Mouse (Mus musculus) forebrain, embryonic 10.5 days (tissue): ENCODE results near the gene Ggn. TPM values are rescaled to one million over a fixed set of nuclear protein-coding genes. Genes with fewer than 3 reads are reported as not detected.
A peak's percentile ranks its signal among the peaks of the same experiment; 100 is the strongest.
"Not testable (repeated sequence)": the region's sequence is repeated elsewhere in the genome, so short reads cannot be mapped to it uniquely, and the experiment has no call there.

Source experiments
- DNase-seq: peaks from one replicate; pipeline ENCODE4 v3.0.0-alpha.2; 2017; ENCODE audit warnings: low spot score; ENCODE audit errors: extremely low spot score
- H3K27ac ChIP-seq: fragments of 300-500 bp; sonication (generic); 2 replicates; pipeline ENCODE4 v1.5.1; 2016; ENCODE audit warnings: mild to moderate bottlenecking
- H3K27me3 ChIP-seq: fragments of 300-500 bp; sonication (generic); 2 replicates; pipeline ENCODE4 v1.6.1; 2016; ENCODE audit warnings: mild to moderate bottlenecking; ENCODE audit not compliant: poor library complexity, severe bottlenecking
- H3K36me3 ChIP-seq: fragments of 300-500 bp; sonication (generic); replicated peaks from 2 replicates; pipeline ENCODE4 v1.6.1; 2016; ENCODE audit warnings: mild to moderate bottlenecking, moderate library complexity
- H3K4me1 ChIP-seq: fragments of 300-500 bp; sonication (generic); 2 replicates; pipeline ENCODE4 v1.6.1; 2016
- H3K4me3 ChIP-seq: fragments of 300-500 bp; sonication (generic); 2 replicates; pipeline ENCODE4 v1.5.1; 2016; ENCODE audit warnings: mild to moderate bottlenecking, moderate library complexity
- H3K9me3 ChIP-seq: fragments of 300-500 bp; sonication (generic); 2 replicates; pipeline ENCODE4 v1.6.1; 2016; ENCODE audit warnings: mild to moderate bottlenecking, moderate library complexity
- WGBS: fragments of 180-500 bp; shearing (Covaris S2); methylation state at CpG from one replicate; pipeline ENCODE4 v1.1.7; 2016; 5-methylcytosine and 5-hydroxymethylcytosine counted together
- polyA plus RNA-seq: library from polyadenylated mRNA; unstranded; fragments of >200 nt; fragmentation: Nextera tagmentation; extraction: Ambion mirVana; gene quantifications from 2 replicates; pipeline ENCODE4 v1.2.1, GENCODE M21; 2016

Ggn gene
- polyA plus RNA-seq, 1 experiment from 2014 or later, result 0.69 TPM

DNA sequence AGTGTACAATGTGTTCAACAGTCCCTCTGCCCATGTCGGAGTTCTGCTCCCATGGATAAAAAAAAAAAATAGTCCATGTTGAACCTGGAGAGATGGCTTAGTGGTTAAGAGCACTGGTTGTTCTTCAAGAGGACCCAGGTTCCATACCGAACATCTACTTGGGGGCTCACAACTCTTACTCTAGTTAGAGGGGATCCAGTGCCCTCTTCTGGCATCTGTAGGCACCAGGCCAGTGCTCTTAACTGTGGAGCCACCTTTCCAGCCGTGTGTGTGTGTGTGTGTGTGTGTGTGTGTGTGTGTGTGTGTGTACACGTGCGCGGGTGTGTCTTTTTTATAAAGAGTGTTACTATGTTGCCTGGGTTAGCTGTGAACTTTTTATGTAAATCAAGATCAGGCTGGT is 32.6 kb downstream of the Ggn start:
- WGBS, result 89% methylated on average over 6 of the region's 6 CpGs

DNA sequence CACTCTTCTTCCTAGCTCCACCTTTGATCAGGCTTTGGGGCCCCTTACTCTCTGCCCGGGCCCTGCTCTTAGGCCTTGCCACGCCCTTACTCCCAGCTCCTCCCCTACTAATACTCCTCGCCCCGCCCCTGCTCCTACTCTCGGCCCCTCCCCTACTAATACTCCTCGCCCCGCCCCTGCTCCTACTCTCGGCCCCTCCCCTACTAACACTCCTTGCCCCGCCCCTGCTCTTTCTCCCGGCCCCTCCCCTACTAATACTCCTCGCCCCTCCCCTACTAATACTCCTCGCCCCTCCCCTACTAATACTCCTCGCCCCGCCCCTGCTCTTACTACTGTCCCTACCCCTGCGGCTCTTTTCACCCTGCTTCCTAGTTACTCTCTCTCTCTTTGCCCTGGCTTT is 41.0 kb downstream of the Ggn start:
- not testable (repeated sequence) for H3K36me3 ChIP-seq, DNase-seq, H3K9me3 ChIP-seq
- peaks cover 26% of the 10 kb centered on the region for H3K4me1 ChIP-seq
- peaks cover 24% of the 10 kb centered on the region for H3K27me3 ChIP-seq
- peak overlapping the region; percentile 49 for H3K4me3 ChIP-seq
- 0 out of 2 replicates have a peak overlapping the region, but pooled peaks have one; percentile 40 for H3K27ac ChIP-seq
- WGBS, result 33% methylated on average over 14 of the region's 15 CpGs

More for the DNA sequence above, 32.6 kb downstream of the Ggn start:
- no peaks in the 10 kb centered on the region for H3K36me3 ChIP-seq
- H3K9me3 ChIP-seq, result no peaks in the 10 kb centered on the region
- no peak overlapping the region for H3K27ac ChIP-seq
- DNase-seq, result no peak
- H3K27me3 ChIP-seq, result no peaks in the 10 kb centered on the region
- no peak overlapping the region for H3K4me3 ChIP-seq
- H3K4me1 ChIP-seq, result no peaks in the 10 kb centered on the region

DNA sequence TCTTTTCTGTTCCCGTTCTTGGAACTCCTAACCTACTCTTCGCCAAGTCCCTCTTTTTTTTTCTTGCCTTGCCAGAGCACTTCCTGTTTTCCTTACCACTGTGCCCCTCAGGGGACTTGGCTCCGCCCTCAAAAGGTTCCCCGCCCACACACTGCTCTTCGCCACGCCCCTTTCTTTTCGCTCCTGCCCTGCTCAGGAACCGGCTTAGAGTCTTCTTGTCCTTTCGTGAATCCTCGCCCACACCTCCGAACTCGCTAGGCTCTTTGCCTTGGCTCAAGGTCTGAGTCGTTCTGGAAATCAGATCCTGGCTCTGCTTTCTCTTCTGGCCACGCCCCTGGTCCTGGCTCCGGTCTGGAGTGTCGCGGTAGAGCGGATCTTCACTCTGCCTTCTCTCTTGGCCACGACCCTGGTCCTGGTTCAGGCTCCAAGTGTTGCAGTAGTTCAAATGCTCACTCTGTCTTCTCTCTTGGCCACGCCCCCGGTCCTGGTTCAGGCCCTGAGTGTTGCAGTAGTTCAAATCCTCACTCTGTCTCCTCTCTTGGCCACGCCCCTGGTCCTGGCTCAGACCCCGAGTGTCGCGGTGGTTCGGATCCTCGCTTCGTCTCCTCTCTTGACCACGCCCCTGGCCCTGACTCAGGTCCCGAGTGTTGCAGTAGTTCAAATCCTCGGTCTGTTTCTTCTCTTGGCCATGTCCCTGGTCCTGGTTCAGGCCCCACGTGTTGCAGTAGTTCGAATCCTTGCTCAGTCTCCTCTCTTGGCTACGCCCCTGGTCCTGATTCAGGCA is 41.6 kb downstream of the Ggn start:
- H3K27ac ChIP-seq, result 0 out of 2 replicates have a peak overlapping the region, but pooled peaks have one; percentile 40
- WGBS, result 5% methylated on average over 34 of the region's 34 CpGs

DNA sequence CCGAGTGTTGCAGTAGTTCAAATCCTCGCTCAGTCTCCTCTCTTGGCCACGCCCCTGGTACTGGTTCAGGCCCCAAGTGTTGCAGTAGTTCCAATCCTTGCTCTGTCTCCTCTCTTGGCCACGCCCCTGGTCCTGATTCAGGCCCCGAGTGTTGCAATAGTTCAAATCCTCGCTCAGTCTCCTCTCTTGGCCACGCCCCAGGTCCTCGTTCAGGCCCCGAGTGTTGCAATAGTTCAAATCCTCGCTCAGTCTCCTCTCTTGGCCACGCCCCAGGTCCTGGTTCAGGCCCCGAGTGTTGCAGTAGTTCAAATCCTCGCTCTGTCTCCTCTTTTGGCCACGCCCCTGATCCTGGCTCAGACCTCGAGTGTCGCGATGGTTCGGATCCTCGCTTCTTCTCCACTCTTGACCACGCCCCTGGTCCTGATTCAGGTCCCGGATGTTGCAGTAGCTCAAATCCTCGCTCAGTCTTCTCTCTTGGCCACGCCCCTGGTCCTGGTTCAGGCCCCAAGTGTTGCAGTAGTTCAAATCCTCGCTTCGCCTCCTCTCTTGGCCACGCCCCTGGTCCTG is 42.3 kb downstream of the Ggn start:
- H3K9me3 ChIP-seq, result peaks cover 12% of the 10 kb centered on the region; the same call in 1 of the 2 replicates
- H3K27me3 ChIP-seq, result peaks cover 24% of the 10 kb centered on the region
- WGBS, result 8% methylated on average over 26 of the region's 26 CpGs
- no peaks in the 10 kb centered on the region for H3K36me3 ChIP-seq
- H3K27ac ChIP-seq, result no peak overlapping the region
- H3K4me3 ChIP-seq, result peak overlapping the region; percentile 49
- H3K4me1 ChIP-seq, result peaks cover 26% of the 10 kb centered on the region
- peak; percentile 21 for DNase-seq

More for the DNA sequence above, 41.6 kb downstream of the Ggn start:
- DNase-seq, result peak; percentile 72
- H3K27me3 ChIP-seq, result peaks cover 24% of the 10 kb centered on the region
- peak overlapping the region; percentile 49 for H3K4me3 ChIP-seq
- H3K4me1 ChIP-seq, result peaks cover 26% of the 10 kb centered on the region
- no peaks in the 10 kb centered on the region for H3K36me3 ChIP-seq
- peaks cover 5% of the 10 kb centered on the region; the same call in 1 of the 2 replicates for H3K9me3 ChIP-seq

DNA sequence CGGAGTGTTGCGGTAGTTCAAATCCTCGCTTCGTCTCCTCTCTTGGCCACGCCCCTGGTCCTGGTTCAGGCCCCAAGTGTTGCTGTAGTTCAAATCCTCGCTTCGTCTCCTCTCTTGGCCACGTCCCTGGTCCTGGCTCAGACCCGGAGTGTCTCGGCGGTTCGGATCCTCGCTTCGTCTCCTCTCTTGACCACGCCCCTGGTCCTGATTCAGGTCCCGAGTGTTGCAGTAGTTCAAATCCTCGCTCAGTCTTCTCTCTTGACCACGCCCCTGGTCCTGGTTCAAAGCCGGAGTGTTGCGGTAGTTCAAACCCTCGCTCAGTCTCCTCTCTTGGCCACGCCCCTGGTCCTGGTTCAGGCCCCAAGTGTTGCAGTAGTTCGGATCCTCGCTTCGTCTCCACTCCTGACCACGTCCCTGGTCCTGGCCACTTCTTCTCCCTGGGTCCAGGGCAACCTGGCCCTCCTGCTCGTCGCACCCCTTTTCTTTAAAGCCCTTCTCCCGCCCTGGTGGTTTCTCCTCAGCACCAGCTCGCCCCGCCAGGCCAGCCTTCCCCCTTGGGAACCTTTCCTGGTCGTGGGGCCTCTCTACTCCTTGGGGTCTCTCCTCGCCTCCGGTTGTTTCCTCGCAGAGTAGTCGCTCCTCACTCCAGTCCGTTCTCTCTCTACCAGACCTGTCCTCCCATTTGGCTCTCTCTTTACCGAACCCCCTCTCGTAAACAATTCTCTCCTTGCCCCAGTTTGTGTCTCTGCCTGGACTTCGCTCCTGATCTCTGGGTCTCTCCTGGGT is 43.0 kb downstream of the Ggn start:
- peaks cover 14% of the 10 kb centered on the region; the same call in 1 of the 2 replicates for H3K9me3 ChIP-seq
- peak overlapping the region; percentile 49 for H3K4me3 ChIP-seq
- peaks cover 26% of the 10 kb centered on the region for H3K4me1 ChIP-seq
- H3K36me3 ChIP-seq, DNase-seq, H3K27ac ChIP-seq: not testable (repeated sequence)
- peaks cover 24% of the 10 kb centered on the region for H3K27me3 ChIP-seq
- WGBS, result 13% methylated on average over 40 of the region's 40 CpGs

DNA sequence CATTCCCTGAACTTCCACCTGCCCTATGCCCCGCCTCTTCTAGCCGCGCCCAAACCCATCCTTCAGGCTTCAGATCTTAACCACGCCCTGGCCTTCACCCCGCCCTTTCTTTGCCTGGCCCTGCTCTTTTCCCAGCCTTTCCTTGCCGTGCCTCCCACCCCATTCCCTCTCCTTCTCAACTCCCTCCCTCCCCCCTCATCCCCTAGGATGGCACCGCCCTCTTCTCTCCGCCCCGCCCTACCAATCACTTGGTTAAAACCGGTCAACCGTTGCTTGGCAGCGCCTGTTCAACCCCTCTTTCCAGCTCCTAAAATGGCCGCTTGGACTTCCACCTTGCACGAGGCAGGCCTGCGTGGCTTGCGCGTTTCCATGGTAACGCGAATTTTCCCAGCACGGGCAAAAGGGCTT is 43.7 kb downstream of the Ggn start, which contains the start of gene Catsperg1:
Gene Catsperg1 (minus strand): TSS at position 361 of the 408 bp plus-strand sequence.
- Histone ChIP-seq H3K36me3 (no peaks in the 10 kb centered on the region), H3K27ac (peak within 1 kb of the TSS; percentile 65), H3K4me3 (peak within 1 kb of the TSS; percentile 49)

DNA sequence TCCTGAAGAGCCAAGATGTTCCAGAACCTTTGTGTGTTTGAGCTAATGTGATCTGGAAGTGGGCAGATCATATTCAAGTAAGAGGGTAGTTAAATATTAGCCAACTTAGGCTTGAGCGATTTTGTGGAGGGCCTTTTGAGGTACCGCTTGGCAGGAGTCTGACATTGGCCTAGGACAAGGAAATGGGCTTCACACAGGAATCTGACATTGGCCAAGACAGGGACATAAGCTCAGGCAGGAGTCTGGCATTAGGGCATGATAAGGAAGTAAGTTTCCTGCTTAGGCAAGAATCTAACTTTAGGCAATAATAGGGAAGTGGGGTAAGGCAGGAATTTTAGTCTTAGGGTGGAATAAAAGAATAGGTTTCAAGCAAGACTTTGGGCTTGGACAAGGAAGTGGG is 44.2 kb downstream of the Ggn start:
- 68% methylated on average over 2 of the region's 2 CpGs for WGBS
- Histone ChIP-seq H3K4me3 (peak overlapping the region; percentile 49; the same call in 1 of the 2 replicates), H3K9me3 (peaks cover 21% of the 10 kb centered on the region; the same call in 1 of the 2 replicates), H3K27ac (no peak overlapping the region), H3K4me1 (peaks cover 26% of the 10 kb centered on the region), H3K27me3 (peaks cover 24% of the 10 kb centered on the region), H3K36me3 (no peaks in the 10 kb centered on the region)
- DNase-seq, result no peak

More for the DNA sequence above, 43.7 kb downstream of the Ggn start, which contains the start of gene Catsperg1:
- Histone ChIP-seq H3K4me1 (peaks cover 26% of the 10 kb centered on the region), H3K9me3 (peaks cover 15% of the 10 kb centered on the region; the same call in 1 of the 2 replicates), H3K27me3 (peaks cover 24% of the 10 kb centered on the region)
- peak; percentile 82 for DNase-seq
- WGBS, result 2% methylated on average over 20 of the region's 20 CpGs

DNA sequence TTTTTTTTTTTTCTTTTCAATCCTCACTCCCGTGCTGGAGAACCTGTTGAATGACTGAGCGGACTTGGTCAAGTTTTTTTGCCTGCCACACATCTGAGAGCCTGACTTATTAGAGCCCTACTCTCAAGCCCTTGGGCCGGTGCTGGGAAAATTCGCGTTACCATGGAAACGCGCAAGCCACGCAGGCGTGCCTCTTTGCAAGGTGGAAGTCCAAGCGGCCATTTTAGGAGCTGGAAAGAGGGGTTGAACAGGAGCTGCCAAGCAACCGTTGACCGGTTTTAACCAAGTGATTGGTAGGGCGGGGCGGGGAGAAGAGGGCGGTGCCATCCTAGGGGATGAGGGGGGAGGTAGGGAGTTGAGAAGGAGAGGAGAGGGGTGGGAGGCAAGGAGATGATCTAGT is 44.8 kb downstream of the Ggn start:
- 44% methylated on average over 15 of the region's 15 CpGs for WGBS
- DNase-seq, result no peak

More for the DNA sequence above, 44.8 kb downstream of the Ggn start:
- Histone ChIP-seq H3K27me3 (peaks cover 24% of the 10 kb centered on the region), H3K4me3 (no peak overlapping the region), H3K36me3 (no peaks in the 10 kb centered on the region), H3K9me3 (peaks cover 27% of the 10 kb centered on the region), H3K27ac (no peak overlapping the region), H3K4me1 (peaks cover 26% of the 10 kb centered on the region)

Other genes starting within 250 kb of the Ggn start
- 235 and 255 TPM in 2 replicates for gene Actn4, start 207.9 kb upstream of the Ggn start, polyA plus RNA-seq
- gene Eif3k, start 188.3 kb upstream of the Ggn start, polyA plus RNA-seq, result 415 and 425 TPM in 2 replicates
- 10.2 and 13.4 TPM in 2 replicates for gene Map4k1, start 188.2 kb upstream of the Ggn start, polyA plus RNA-seq
- 1.0 and 1.2 TPM in 2 replicates for gene Ryr1, start 45.0 kb upstream of the Ggn start, polyA plus RNA-seq
- 0.58 and 0.88 TPM in 2 replicates for gene Rasgrp4, start 35.4 kb upstream of the Ggn start, polyA plus RNA-seq
- gene Fam98c, start 14.0 kb upstream of the Ggn start, polyA plus RNA-seq, result 11.5 and 11.7 TPM in 2 replicates
- 4.4 and 5.4 TPM in 2 replicates for gene Spred3, start 201 bp downstream of the Ggn start, polyA plus RNA-seq
- 290 and 304 TPM in 2 replicates for gene Psmd8, start 10.5 kb downstream of the Ggn start, polyA plus RNA-seq
- gene Catsperg1, start 43.8 kb downstream of the Ggn start, polyA plus RNA-seq, result 0.33 and 0.38 TPM in 2 replicates
- gene Kcnk6, start 62.3 kb downstream of the Ggn start, polyA plus RNA-seq, result 0.64 and 0.79 TPM in 2 replicates
- 103 and 108 TPM in 2 replicates for gene Yif1b, start 68.1 kb downstream of the Ggn start, polyA plus RNA-seq
- gene 2200002D01Rik, start 78.3 kb downstream of the Ggn start, polyA plus RNA-seq, result 2.9 and 4.1 TPM in 2 replicates
- gene Spint2, start 111.7 kb downstream of the Ggn start, polyA plus RNA-seq, result 44.2 and 50.8 TPM in 2 replicates
- 7.4 and 8.7 TPM in 2 replicates for gene Ppp1r14a, start 119.1 kb downstream of the Ggn start, polyA plus RNA-seq
- 39.1 and 42.7 TPM in 2 replicates for gene Dpf1, start 133.7 kb downstream of the Ggn start, polyA plus RNA-seq